Mouse (Mus musculus): ENCODE measurements around the gene Pfdn6.
"Not testable (repeated sequence)": the region's sequence is repeated elsewhere in the genome, so short reads cannot be mapped to it uniquely, and the experiment has no call there.

Gene Pfdn6

GRCm38 (mm10) chr17:33897114-33897794 lies 42.9 kb downstream of the Pfdn6 start:
- peak; percentile 54 for DNase-seq (ENCODE audit: low read depth, low spot score)

- DNase-seq (ENCODE audit: low read depth, low spot score): not testable (repeated sequence)
Measured at GRCm38 (mm10) chr17:33893011-33893410, 47.1 kb downstream of the Pfdn6 start.

- DNase-seq (ENCODE audit: low read depth, low spot score): no peak
Measured at GRCm38 (mm10) chr17:33892429-33892828, 47.7 kb downstream of the Pfdn6 start.

- not testable (repeated sequence) for DNase-seq (ENCODE audit: low read depth, low spot score)
Measured at GRCm38 (mm10) chr17:33891892-33892291, 48.3 kb downstream of the Pfdn6 start.

- no peak for DNase-seq (ENCODE audit: low read depth, low spot score)
Measured at GRCm38 (mm10) chr17:33891357-33891756, 48.8 kb downstream of the Pfdn6 start.

GRCm38 (mm10) chr17:33890533-33891059 lies 49.5 kb downstream of the Pfdn6 start, which contains the start of gene Kifc1:
Gene Kifc1 (minus strand): TSS chr17:33890661.
- DNase-seq (ENCODE audit: low read depth, low spot score): peak; percentile 100

- not testable (repeated sequence) for DNase-seq (ENCODE audit: low read depth, low spot score)
Measured at GRCm38 (mm10) chr17:33889941-33890532, 50.1 kb downstream of the Pfdn6 start.
